Mouse (Mus musculus) naive thymus-derived CD4-positive, alpha-beta T cell, adult 2 months (primary cell): ENCODE results near the gene Rora.

ENCODE experiments used
- DNase-seq: peaks from one replicate; pipeline ENCODE4 v3.0.0-alpha.2; 2011; ENCODE audit warnings: low read depth

Gene Rora

GRCm38 (mm10) chr9:68759324-68759723 is 105.7 kb downstream of the Rora start:
- no peak for DNase-seq

GRCm38 (mm10) chr9:68760329-68760728 is 106.7 kb downstream of the Rora start:
- no peak for DNase-seq

- no peak for DNase-seq
These were observed 107.3 kb downstream of the Rora start for GRCm38 (mm10) chr9:68760876-68761275.

- no peak for DNase-seq
These were observed 108.1 kb downstream of the Rora start for GRCm38 (mm10) chr9:68761672-68762071.

- no peak for DNase-seq
These were observed 112.0 kb downstream of the Rora start for GRCm38 (mm10) chr9:68765595-68765994.

- DNase-seq = no peak
These were observed 116.1 kb downstream of the Rora start for GRCm38 (mm10) chr9:68769638-68770037.

- DNase-seq = no peak
These were observed 117.8 kb downstream of the Rora start for GRCm38 (mm10) chr9:68771383-68771782.

GRCm38 (mm10) chr9:68773770-68774169 is 120.2 kb downstream of the Rora start:
- DNase-seq = no peak

GRCm38 (mm10) chr9:68782011-68782410 is 128.4 kb downstream of the Rora start:
- DNase-seq = no peak

GRCm38 (mm10) chr9:68782604-68783003 is 129.0 kb downstream of the Rora start:
- no peak for DNase-seq

GRCm38 (mm10) chr9:68783246-68783645 is 129.7 kb downstream of the Rora start:
- DNase-seq = no peak

GRCm38 (mm10) chr9:68786614-68787293 is 133.2 kb downstream of the Rora start:
- DNase-seq = no peak

GRCm38 (mm10) chr9:68787665-68788064 is 134.1 kb downstream of the Rora start:
- DNase-seq = no peak

- no peak for DNase-seq
These were observed 137.3 kb downstream of the Rora start for GRCm38 (mm10) chr9:68790922-68791321.

- no peak for DNase-seq
These were observed 138.5 kb downstream of the Rora start for GRCm38 (mm10) chr9:68791982-68792540.

GRCm38 (mm10) chr9:68795314-68795713 is 141.7 kb downstream of the Rora start:
- no peak for DNase-seq

- DNase-seq = no peak
These were observed 144.6 kb downstream of the Rora start for GRCm38 (mm10) chr9:68798221-68798620.

GRCm38 (mm10) chr9:68799065-68799464 is 145.5 kb downstream of the Rora start:
- DNase-seq = no peak

- DNase-seq = no peak
These were observed 150.6 kb downstream of the Rora start for GRCm38 (mm10) chr9:68804229-68804628.

- no peak for DNase-seq
These were observed 152.2 kb downstream of the Rora start for GRCm38 (mm10) chr9:68805776-68806175.

GRCm38 (mm10) chr9:68807735-68808134 is 154.1 kb downstream of the Rora start:
- no peak for DNase-seq

GRCm38 (mm10) chr9:68809536-68809935 is 155.9 kb downstream of the Rora start:
- DNase-seq = no peak

- DNase-seq = no peak
These were observed 161.1 kb downstream of the Rora start for GRCm38 (mm10) chr9:68814723-68815122.

- DNase-seq = no peak
These were observed 162.3 kb downstream of the Rora start for GRCm38 (mm10) chr9:68815877-68816276.
